Mouse (Mus musculus) neural tube, embryonic 14.5 days (tissue): ENCODE results near the gene Gm44502. TPM values are rescaled to one million over a fixed set of nuclear protein-coding genes. Genes with fewer than 3 reads are reported as not detected.

Experiments used
- ATAC-seq: fragments of 200-750 bp; cut with Nextera tagmentation; 2 replicates; pipeline ENCODE4 v1.8.0; 2017; ENCODE audit warnings: low read depth, mild to moderate bottlenecking, moderate TSS enrichment, moderate library complexity
- H3K27ac ChIP-seq: fragments of 300-500 bp; sonication (generic); 2 replicates; pipeline ENCODE4 v1.5.1; 2014; ENCODE audit warnings: low read depth, mild to moderate bottlenecking, control low read depth, low read length, moderate library complexity, mixed read lengths
- H3K27me3 ChIP-seq: fragments of 300-500 bp; sonication (generic); 2 replicates; pipeline ENCODE4 v1.6.1; 2014; ENCODE audit warnings: low read length; ENCODE audit not compliant: control insufficient read depth, insufficient read depth
- H3K36me3 ChIP-seq: fragments of 300-500 bp; sonication (generic); 2 replicates; pipeline ENCODE4 v1.6.1; 2014; ENCODE audit warnings: low read length, mixed read lengths; ENCODE audit not compliant: control insufficient read depth, insufficient read depth
- H3K4me1 ChIP-seq: fragments of 300-500 bp; sonication (generic); 2 replicates; pipeline ENCODE4 v1.6.1; 2014; ENCODE audit warnings: low read length; ENCODE audit not compliant: control insufficient read depth, insufficient read depth
- H3K4me2 ChIP-seq: fragments of 300-500 bp; sonication (generic); 2 replicates; pipeline ENCODE4 v1.6.1; 2014; ENCODE audit warnings: mild to moderate bottlenecking, low read depth, low read length, control low read depth
- H3K4me3 ChIP-seq: fragments of 300-500 bp; sonication (generic); 2 replicates; pipeline ENCODE4 v1.5.1; 2014; ENCODE audit warnings: low read depth, low read length, control low read depth, mixed read lengths
- H3K9ac ChIP-seq: fragments of 300-500 bp; sonication (generic); replicated peaks from 2 replicates; pipeline ENCODE4 v1.6.1; 2014; ENCODE audit warnings: low read depth, mild to moderate bottlenecking, control low read depth, low read length, mixed read lengths
- H3K9me3 ChIP-seq: fragments of 300-500 bp; sonication (generic); 2 replicates; pipeline ENCODE4 v1.6.1; 2016; ENCODE audit warnings: low read length; ENCODE audit not compliant: control insufficient read depth
- WGBS: fragments of 180-500 bp; shearing (Covaris S2); extraction: QIAGEN DNeasy Blood & Tissue Kit; methylation state at CpG from one replicate; pipeline ENCODE4 v1.1.7; 2014; 5-methylcytosine and 5-hydroxymethylcytosine counted together
- polyA plus RNA-seq: library from polyadenylated mRNA; unstranded; fragments of >200 nt; fragmentation: Nextera tagmentation; extraction: Ambion mirVana; gene quantifications from 2 replicates; pipeline ENCODE4 v1.2.1, GENCODE M21; 2014

The Gm44502 gene
- polyA plus RNA-seq, 1 experiment from 2014 or later, result 0.20 TPM

DNA sequence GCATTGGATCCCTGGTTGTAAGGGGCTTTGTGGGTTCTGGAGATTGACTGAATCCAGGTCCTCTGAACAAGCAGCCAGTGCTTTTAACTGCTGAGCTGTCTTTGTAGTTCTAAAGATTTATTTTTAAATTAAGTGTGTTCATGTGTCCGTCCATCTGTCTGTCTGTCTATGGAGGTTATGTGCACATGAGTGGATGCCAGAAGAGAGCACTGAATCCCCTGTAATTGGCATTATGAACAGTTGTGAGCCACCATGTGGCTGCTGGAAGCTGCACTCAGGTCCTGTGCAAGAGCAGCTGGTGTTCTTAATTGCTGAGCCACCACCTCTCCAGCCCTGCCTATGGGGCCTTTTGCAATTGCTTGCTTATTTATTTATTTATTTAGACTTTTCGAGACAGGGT is 31.4 kb downstream of the Gm44502 start:
- no peak overlapping the region for H3K9ac ChIP-seq
- H3K4me1 ChIP-seq, result no peaks in the 10 kb centered on the region
- no peak overlapping the region for H3K27ac ChIP-seq
- H3K36me3 ChIP-seq, result no peaks in the 10 kb centered on the region
- WGBS, result 80% methylated on average over 2 of the region's 2 CpGs
- H3K9me3 ChIP-seq, result no peaks in the 10 kb centered on the region
- no peak overlapping the region for H3K4me2 ChIP-seq
- ATAC-seq, result no peak
- no peak overlapping the region for H3K4me3 ChIP-seq
- no peaks in the 10 kb centered on the region for H3K27me3 ChIP-seq

DNA sequence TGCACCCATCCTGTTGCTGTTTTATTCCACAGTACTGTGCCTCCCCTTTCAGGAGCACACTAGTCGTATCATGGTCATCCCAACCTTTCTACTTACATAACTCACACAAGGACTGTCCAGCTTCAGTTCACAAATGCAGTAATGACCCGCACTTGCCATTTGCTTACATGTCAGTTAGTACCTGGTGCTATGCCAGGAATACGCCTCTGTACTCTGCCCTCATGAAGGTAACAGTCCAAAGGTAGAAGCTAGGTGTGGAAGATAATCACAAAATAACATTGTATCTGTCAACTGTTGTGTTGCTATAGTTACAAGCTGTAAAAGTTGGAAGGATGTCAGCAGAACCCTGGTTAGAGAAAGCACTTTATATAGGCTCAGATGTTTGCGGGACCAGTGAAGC is 32.6 kb downstream of the Gm44502 start:
- WGBS, result 88% methylated on average over 4 of the region's 4 CpGs
- Histone ChIP-seq H3K4me3 (no peak overlapping the region), H3K27me3 (no peaks in the 10 kb centered on the region), H3K27ac (no peak overlapping the region), H3K9me3 (no peaks in the 10 kb centered on the region), H3K4me1 (no peaks in the 10 kb centered on the region), H3K36me3 (no peaks in the 10 kb centered on the region), H3K9ac (no peak overlapping the region), H3K4me2 (no peak overlapping the region)
- ATAC-seq, result no peak

DNA sequence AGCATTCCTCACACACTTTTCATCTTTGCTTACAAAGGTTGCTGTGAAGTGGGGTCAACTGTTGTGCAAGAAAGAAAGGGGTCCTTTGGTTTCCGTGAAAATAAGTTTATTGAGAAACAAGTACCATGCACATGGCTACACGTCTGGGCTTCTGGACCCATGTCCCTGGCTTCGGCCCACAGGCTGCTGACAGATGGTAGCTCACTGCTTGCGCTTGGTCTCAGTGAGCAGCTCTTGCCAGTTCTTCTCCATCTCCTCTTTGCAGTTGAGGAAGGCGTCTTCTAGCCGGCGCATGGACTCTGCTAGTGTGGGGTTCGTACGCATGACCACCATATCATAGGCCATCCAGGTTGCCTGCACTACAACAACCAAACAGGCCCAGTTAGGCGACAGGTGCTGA is 39.4 kb downstream of the Gm44502 start:
- Histone ChIP-seq H3K27me3 (no peaks in the 10 kb centered on the region), H3K4me1 (no peaks in the 10 kb centered on the region), H3K9ac (no peak overlapping the region), H3K4me3 (no peak overlapping the region), H3K36me3 (no peaks in the 10 kb centered on the region), H3K4me2 (no peak overlapping the region), H3K9me3 (no peaks in the 10 kb centered on the region), H3K27ac (no peak overlapping the region)
- no peak for ATAC-seq
- WGBS, result 95% methylated on average over 10 of the region's 10 CpGs

DNA sequence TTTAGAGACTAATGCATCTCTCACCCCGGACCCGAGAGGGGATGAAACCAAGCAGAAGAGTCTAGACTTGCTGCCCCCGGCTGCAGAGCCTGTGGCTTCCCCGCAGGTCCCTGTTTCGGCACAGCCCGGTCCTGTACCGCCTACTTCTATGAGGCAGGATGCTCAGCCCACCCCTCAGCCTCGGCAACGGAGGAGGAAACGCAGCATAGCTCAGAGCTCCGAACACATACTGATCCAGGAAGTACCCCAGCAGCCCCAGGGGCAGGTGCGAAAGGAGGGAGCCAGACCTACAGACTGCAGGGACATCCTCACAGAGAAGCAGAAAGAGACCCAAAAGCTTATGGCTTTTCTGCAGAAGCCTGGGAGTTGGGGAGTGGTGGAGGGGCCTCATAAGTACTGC is 42.4 kb downstream of the Gm44502 start:
- 47% methylated on average over 12 of the region's 12 CpGs for WGBS
- Histone ChIP-seq H3K27ac (no peak overlapping the region), H3K4me2 (no peak overlapping the region), H3K36me3 (no peaks in the 10 kb centered on the region), H3K9me3 (no peaks in the 10 kb centered on the region), H3K9ac (no peak overlapping the region), H3K4me1 (no peaks in the 10 kb centered on the region), H3K4me3 (no peak overlapping the region), H3K27me3 (no peaks in the 10 kb centered on the region)
- ATAC-seq, result no peak

DNA sequence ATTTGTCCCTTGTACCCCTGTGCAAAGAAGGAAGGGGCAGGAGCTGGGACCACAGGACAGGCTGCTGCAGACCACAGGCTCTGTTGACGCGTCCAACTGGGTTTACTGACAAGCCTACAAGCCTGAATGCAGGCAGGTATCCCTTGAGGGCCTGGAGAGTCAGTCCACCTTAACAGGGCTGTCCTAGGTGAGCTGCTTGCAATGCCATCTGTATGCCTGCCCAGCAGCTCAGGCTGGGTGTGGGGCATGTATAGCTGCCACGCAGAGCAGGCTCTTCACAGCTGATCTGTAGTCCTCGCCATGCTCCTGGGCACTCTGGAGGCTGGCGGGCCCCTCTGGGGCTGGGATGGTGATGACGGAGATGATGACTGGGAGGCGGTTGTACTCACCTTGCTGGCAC is 44.9 kb downstream of the Gm44502 start, which contains the start of gene Klhdc7b:
Gene Klhdc7b (plus strand): TSS at position 301 of the 400 bp plus-strand sequence.
- ATAC-seq, result no peak
- peaks cover under 1% of the 10 kb centered on the region; the same call in 1 of the 2 replicates for H3K27me3 ChIP-seq
- H3K36me3 ChIP-seq, result no peaks in the 10 kb centered on the region
- H3K27ac ChIP-seq, result no peak within 1 kb of the TSS
- WGBS, result 92% methylated on average over 7 of the region's 7 CpGs
- no peak within 1 kb of the TSS for H3K4me3 ChIP-seq
- no peaks in the 10 kb centered on the region for H3K4me1 ChIP-seq
- no peak within 1 kb of the TSS for H3K9ac ChIP-seq
- H3K4me2 ChIP-seq, result no peak within 1 kb of the TSS
- H3K9me3 ChIP-seq, result no peaks in the 10 kb centered on the region

DNA sequence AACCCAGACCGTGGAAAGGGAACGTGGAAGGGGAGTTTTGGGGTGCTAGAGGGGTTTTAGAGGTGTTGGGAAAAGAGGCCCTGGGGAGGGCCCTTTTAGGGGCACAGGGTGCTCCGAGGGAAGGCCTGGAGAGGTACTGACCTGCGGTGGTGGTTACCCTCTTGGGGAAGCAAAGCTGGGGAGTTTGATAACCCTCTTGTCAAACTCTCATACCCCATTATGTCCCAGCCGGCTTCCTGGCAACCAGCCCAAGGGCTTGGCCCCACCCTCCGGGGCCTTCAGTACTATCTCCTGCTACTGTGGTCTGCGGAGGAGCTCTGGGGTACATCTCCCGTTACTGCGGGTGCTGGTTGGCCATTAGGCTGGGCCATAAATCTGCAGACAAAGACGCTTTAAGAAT is 50.1 kb downstream of the Gm44502 start:
- H3K9ac ChIP-seq, result no peak overlapping the region
- H3K36me3 ChIP-seq, result no peaks in the 10 kb centered on the region
- H3K4me2 ChIP-seq, result peak overlapping the region; percentile 55
- WGBS, result 4% methylated on average over 10 of the region's 10 CpGs
- peaks cover 10% of the 10 kb centered on the region; the same call in 1 of the 2 replicates for H3K4me1 ChIP-seq
- H3K9me3 ChIP-seq, result no peaks in the 10 kb centered on the region
- ATAC-seq, result no peak
- peak overlapping the region; percentile 23; the same call in 1 of the 2 replicates for H3K4me3 ChIP-seq
- H3K27me3 ChIP-seq, result peaks cover 26% of the 10 kb centered on the region
- H3K27ac ChIP-seq, result no peak overlapping the region

DNA sequence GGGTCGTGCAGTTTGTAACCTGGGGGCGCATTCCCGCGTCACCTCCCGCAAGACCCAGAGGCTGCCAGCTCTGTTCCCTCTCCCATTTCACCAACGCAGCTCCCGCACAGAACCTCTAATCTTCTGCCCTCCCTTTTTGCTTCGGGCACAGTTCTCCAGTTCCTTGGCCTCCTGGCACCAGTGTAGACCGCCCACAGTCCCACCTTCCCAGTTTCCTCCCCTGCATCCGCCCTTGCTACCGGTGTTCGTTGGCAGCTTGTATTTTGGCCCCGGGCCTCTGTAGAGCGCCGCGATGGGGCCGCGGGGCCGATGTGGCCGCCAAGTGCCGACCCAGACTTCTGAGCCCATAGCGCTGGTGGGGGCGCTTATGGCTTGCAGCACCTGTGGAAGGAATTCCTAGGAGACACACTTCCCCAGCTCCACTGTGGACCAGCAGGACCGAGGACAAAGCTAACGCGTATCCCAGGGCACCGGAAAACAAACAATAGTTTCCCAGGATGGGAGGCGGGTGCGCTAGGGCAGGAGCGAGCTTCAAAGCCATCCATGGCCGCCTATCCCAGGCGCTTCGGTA is 50.6 kb downstream of the Gm44502 start, which contains the start of gene Odf3b:
Gene Odf3b (minus strand): TSS at position 452 of the 571 bp plus-strand sequence.
- no peak for ATAC-seq
- H3K4me3 ChIP-seq, result peak within 1 kb of the TSS; percentile 23
- H3K4me1 ChIP-seq, result peaks cover 14% of the 10 kb centered on the region; the same call in 1 of the 2 replicates
- peak within 1 kb of the TSS; percentile 25 for H3K9ac ChIP-seq
- H3K4me2 ChIP-seq, result peak within 1 kb of the TSS; percentile 55
- WGBS, result 1% methylated on average over 29 of the region's 33 CpGs
- no peaks in the 10 kb centered on the region for H3K9me3 ChIP-seq
- no peak within 1 kb of the TSS for H3K27ac ChIP-seq
- no peaks in the 10 kb centered on the region for H3K36me3 ChIP-seq
- H3K27me3 ChIP-seq, result peaks cover 26% of the 10 kb centered on the region

DNA sequence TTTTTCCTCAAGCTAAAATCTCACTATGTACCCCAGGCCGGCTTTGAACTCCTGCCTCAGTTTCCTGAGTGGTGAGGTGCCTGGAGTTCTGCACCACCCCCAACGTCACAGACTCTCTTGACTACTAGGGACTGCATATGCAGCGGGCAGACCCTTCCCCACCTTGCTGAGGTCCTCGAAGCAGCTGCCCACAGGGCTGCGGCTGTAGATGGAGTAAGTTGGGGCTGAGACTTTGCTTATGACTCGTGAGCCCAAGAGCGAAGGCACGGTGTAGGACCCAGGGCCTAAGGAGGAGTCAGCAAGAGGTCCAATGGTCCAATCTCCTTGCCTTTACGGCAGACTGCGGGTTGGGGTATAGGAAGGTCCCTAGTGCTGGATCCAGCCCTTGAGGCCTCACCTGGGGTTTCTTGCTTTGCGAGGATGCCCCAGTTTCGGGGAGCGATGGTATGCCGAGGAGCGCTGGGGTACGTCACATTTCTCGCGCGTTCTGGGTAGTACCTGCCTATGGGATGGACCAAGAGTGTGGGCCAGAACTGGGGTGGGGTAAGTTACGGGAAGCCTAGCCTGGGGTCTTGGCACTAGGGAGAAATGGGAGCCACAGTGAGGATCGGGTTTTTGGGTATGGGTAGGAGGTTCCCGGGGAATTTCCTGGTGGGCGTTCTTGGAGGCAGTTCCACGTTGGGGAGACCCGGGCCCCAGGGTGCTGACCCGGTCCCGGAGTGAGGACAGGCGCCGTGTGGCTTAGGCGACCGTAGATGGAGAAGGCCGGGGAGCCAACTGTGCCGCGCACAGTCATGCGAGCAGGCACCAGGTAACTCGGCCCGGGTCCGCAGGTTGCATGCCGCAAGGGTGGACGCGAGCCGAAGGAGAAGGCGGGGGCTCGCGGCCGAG is 51.3 kb downstream of the Gm44502 start:
- H3K27me3 ChIP-seq, result peaks cover 26% of the 10 kb centered on the region
- no peak for ATAC-seq

DNA sequence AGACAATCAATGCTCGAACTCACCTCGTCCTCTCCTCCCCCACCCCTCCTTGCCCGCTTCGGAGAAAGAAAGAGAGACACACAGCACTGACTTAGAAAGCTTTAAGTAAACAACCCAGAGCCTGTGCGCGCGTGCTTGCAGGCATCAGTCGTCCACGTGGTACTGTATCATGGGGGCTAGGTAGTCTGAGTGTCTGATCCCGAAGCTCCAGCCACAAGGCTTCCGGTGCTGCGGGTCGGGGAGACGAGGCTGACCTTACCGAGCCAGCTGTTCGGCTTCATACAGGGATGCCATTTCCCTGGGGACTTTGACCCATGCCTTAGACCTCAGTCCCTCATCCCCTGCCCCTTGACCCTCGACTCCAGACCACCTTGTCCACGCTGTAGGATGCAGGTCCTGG is 52.1 kb downstream of the Gm44502 start:
- no peaks in the 10 kb centered on the region for H3K9me3 ChIP-seq
- no peak overlapping the region for H3K27ac ChIP-seq
- H3K4me3 ChIP-seq, result no peak overlapping the region
- no peak for ATAC-seq
- no peaks in the 10 kb centered on the region; the same call in 1 of the 2 replicates for H3K36me3 ChIP-seq
- no peak overlapping the region for H3K9ac ChIP-seq
- no peak overlapping the region for H3K4me2 ChIP-seq
- H3K27me3 ChIP-seq, result peaks cover 26% of the 10 kb centered on the region
- 5% methylated on average over 18 of the region's 18 CpGs for WGBS
- peaks cover 24% of the 10 kb centered on the region for H3K4me1 ChIP-seq

More for the DNA sequence above, 51.3 kb downstream of the Gm44502 start:
- H3K36me3 ChIP-seq, result no peaks in the 10 kb centered on the region
- no peak overlapping the region for H3K27ac ChIP-seq
- no peaks in the 10 kb centered on the region for H3K9me3 ChIP-seq
- H3K4me3 ChIP-seq, result peak overlapping the region; percentile 23
- peak overlapping the region; percentile 55 for H3K4me2 ChIP-seq
- peaks cover 16% of the 10 kb centered on the region for H3K4me1 ChIP-seq
- H3K9ac ChIP-seq, result peak overlapping the region; percentile 25
- 11% methylated on average over 46 of the region's 46 CpGs for WGBS
